ENCODE assay signal across 21 mouse cellular contexts in genomic region chr2:118418076-118418475, GRCm38 (mm10). TPM values are rescaled to one million over a fixed set of nuclear protein-coding genes. Genes with fewer than 3 reads are reported as not detected.
DNase-seq lines count a peak whose midpoint lies in the region.
"Had no signal": no experiment of that assay in that cellular context is flagged by ENCODE, and none has a peak within 500 bp of the region (broad histone marks: within the 10 kb centered on the region; RNA-seq: fewer than 3 reads in every experiment).

No protein-coding gene starts in this region.

- H3K4me1 ChIP-seq in heart, embryonic 10.5 days: no peaks in the 10 kb centered on the region
- H3K4me1 ChIP-seq: embryonic facial prominence, embryonic 10.5 days; embryonic facial prominence, embryonic 12.5 days; forebrain, embryonic 13.5 days; forebrain, embryonic 15.5 days had no signal

- no peak overlapping the region for H3K4me3 ChIP-seq in heart, embryonic 10.5 days
- H3K4me3 ChIP-seq: embryonic facial prominence, embryonic 10.5 days; embryonic facial prominence, embryonic 12.5 days; forebrain, embryonic 13.5 days; forebrain, embryonic 15.5 days had no signal

- no peaks in the 10 kb centered on the region for H3K27me3 ChIP-seq in heart, embryonic 10.5 days (ENCODE audit: insufficient read depth, poor library complexity, severe bottlenecking)
- H3K27me3 ChIP-seq: CH12.LX; embryonic facial prominence, embryonic 12.5 days; forebrain, embryonic 13.5 days; forebrain, embryonic 15.5 days; Patski had no signal

- WGBS in heart, embryonic 10.5 days: 74% methylated on average over 4 of the region's 4 CpGs

- H3K27ac ChIP-seq in heart, embryonic 10.5 days: no peak overlapping the region
- H3K27ac ChIP-seq: embryonic facial prominence, embryonic 10.5 days; embryonic facial prominence, embryonic 12.5 days; forebrain, embryonic 13.5 days; forebrain, embryonic 15.5 days had no signal

- peaks cover 84% of the 10 kb centered on the region for H3K36me3 ChIP-seq in heart, embryonic 10.5 days

- intact Hi-C loops in heart, postnatal 36 days (cut with DNase I): no loop called here

- H3K9me3 ChIP-seq in heart, embryonic 10.5 days: no peaks in the 10 kb centered on the region
- H3K9me3 ChIP-seq: embryonic facial prominence, embryonic 12.5 days; forebrain, embryonic 13.5 days; forebrain, embryonic 15.5 days; G1E had no signal

- peak; percentile 70 to 82 for DNase-seq in adrenal gland, adult (ENCODE audit: inconsistent age in 2 of 2, low spot score in 1 of 2)
- no peak for DNase-seq in adrenal gland, postnatal 25 days
- peak; percentile 33 for DNase-seq in heart, embryonic 10.5 days (ENCODE audit: low spot score)
- DNase-seq in heart, postnatal 36 days: no peak
- DNase-seq in adrenal gland, postnatal 14 days: peak; percentile 30
- DNase-seq in kidney, postnatal 25 days: no peak
- no peak for DNase-seq in layer of hippocampus, adult 9-10 months (ENCODE audit: low spot score)
- DNase-seq: B cell, adult 2 months; cerebellum, adult 11-12 months; cerebellum, adult 2 months; cerebellum, adult 9-10 months; cerebellum, postnatal 10 days; cerebellum, postnatal 25 days; forebrain, postnatal 0 days had no signal

RNA-seq across cellular contexts. Expression of gene Eif2ak4, which starts 29.7 kb away (rescaled TPM):
- 24.3 and 25.7 TPM in 2 replicates for total RNA-seq in adrenal gland, postnatal 25 days (2021)
- polyA plus RNA-seq in heart, embryonic 10.5 days (2016; fragmentation: Nextera tagmentation; extraction: Ambion mirVana): 9.5 and 10.0 TPM in 2 replicates
- total RNA-seq in heart, postnatal 36 days (2021): 1 to 10 TPM; 4.8 to 6.5 TPM
- total RNA-seq in adrenal gland, postnatal 14 days (2021): 16.6 and 17.2 TPM in 2 replicates

RNA-seq across cellular contexts. Expression of gene Gpr176, which starts 44.9 kb away (rescaled TPM):
- total RNA-seq in adrenal gland, postnatal 25 days (2021): 2.4 and 3.0 TPM in 2 replicates
- 0.39 TPM in 1 of 2 replicates, not detected in the other for polyA plus RNA-seq in heart, embryonic 10.5 days (2016; fragmentation: Nextera tagmentation; extraction: Ambion mirVana)
- under 1 TPM; 0.14 to 0.17 TPM for total RNA-seq in heart, postnatal 36 days (2021)
- total RNA-seq in adrenal gland, postnatal 14 days (2021): 2.4 and 2.6 TPM in 2 replicates
- total RNA-seq: CH12.LX had no signal
- polyA plus RNA-seq: G1E had no signal

Comparison
In these comparisons a context has a peak if more than half of its experiments do, and no peak if none do; other contexts are left out.
1. DNase-seq: peak in adrenal gland, adult (2 of 2), heart, embryonic 10.5 days (single experiment) and adrenal gland, postnatal 14 days (single experiment); none in adrenal gland, postnatal 25 days (single experiment), heart, postnatal 36 days (0 of 2), kidney, postnatal 25 days (0 of 2) and layer of hippocampus, adult 9-10 months (single experiment).